Mouse (Mus musculus) Muller cell, postnatal 12 days (primary cell): Measurements from ENCODE around the gene Epb41l5.

Experiments
- DNase-seq: peaks from one replicate; pipeline ENCODE4 v3.0.0-alpha.2; 2015; ENCODE audit errors: inconsistent ontology term

The Epb41l5 gene

GRCm38 (mm10) chr1:119501881-119502280 is 146.9 kb downstream of the Epb41l5 start:
- DNase-seq: no peak

- DNase-seq: no peak
These were observed 149.3 kb downstream of the Epb41l5 start for GRCm38 (mm10) chr1:119499456-119499855.

GRCm38 (mm10) chr1:119498536-119499231 is 150.1 kb downstream of the Epb41l5 start:
- DNase-seq: no peak

- no peak for DNase-seq
These were observed 151.3 kb downstream of the Epb41l5 start for GRCm38 (mm10) chr1:119497346-119498004.

GRCm38 (mm10) chr1:119495396-119495775 is 153.4 kb downstream of the Epb41l5 start:
- no peak for DNase-seq
